Mouse (Mus musculus) heart, adult 8-10 months (tissue): Measurements from ENCODE around the gene Ulk3. TPM values are rescaled to one million over a fixed set of nuclear protein-coding genes. Genes with fewer than 3 reads are reported as not detected.

Experiments
- DNase-seq: peaks from one replicate; pipeline ENCODE4 v3.0.0; 2022; ENCODE audit warnings: low spot score
- total RNA-seq, 4 experiments: library from RNA; stranded (reverse); gene quantifications; 2 replicates each; pipeline ENCODE4 v1.2.4; 2022

Ulk3 gene
- 10 to 100 TPM in 2 of 4 experiments, 1 to 10 TPM in 2; 6.9 to 11.9 (median 10.0) TPM for total RNA-seq

GRCm38 (mm10) chr9:57589224-57590126 lies at the start of gene Ulk3:
Ulk3 (plus strand) TSS chr9:57589452.
- DNase-seq: peak; percentile 77

GRCm38 (mm10) chr9:57539550-57539949 lies 49.7 kb upstream of the Ulk3 start:
- no peak for DNase-seq

- no peak for DNase-seq
Measured at GRCm38 (mm10) chr9:57541312-57541711, 47.9 kb upstream of the Ulk3 start.

GRCm38 (mm10) chr9:57543951-57544350 lies 45.3 kb upstream of the Ulk3 start:
- DNase-seq: no peak

- peak; percentile 65 for DNase-seq
Measured at GRCm38 (mm10) chr9:57547287-57547686, 42.0 kb upstream of the Ulk3 start.

- no peak for DNase-seq
Measured at GRCm38 (mm10) chr9:57547869-57548268, 41.4 kb upstream of the Ulk3 start.

- DNase-seq: no peak
Measured at GRCm38 (mm10) chr9:57549186-57549585, 40.1 kb upstream of the Ulk3 start.

GRCm38 (mm10) chr9:57550126-57550862 lies 39.0 kb upstream of the Ulk3 start:
- DNase-seq: peak; percentile 68

GRCm38 (mm10) chr9:57552139-57552887 lies 36.9 kb upstream of the Ulk3 start, which contains the start of gene Mpi:
Mpi (minus strand) TSS chr9:57552763.
- peak; percentile 63 for DNase-seq

- no peak for DNase-seq
Measured at GRCm38 (mm10) chr9:57553119-57553518, 36.1 kb upstream of the Ulk3 start.

- no peak for DNase-seq
Measured at GRCm38 (mm10) chr9:57554753-57555152, 34.5 kb upstream of the Ulk3 start.

GRCm38 (mm10) chr9:57557215-57557614 lies 32.0 kb upstream of the Ulk3 start:
- no peak for DNase-seq

- DNase-seq: no peak
Measured at GRCm38 (mm10) chr9:57558625-57559024, 30.6 kb upstream of the Ulk3 start.

- no peak for DNase-seq
Measured at GRCm38 (mm10) chr9:57559568-57559967, 29.7 kb upstream of the Ulk3 start.

GRCm38 (mm10) chr9:57560263-57560662 lies 29.0 kb upstream of the Ulk3 start:
- no peak for DNase-seq

GRCm38 (mm10) chr9:57560861-57561710 lies 28.2 kb upstream of the Ulk3 start, which contains the start of gene Scamp2:
Scamp2 (plus strand) TSS chr9:57560943.
- peak; percentile 94 for DNase-seq

GRCm38 (mm10) chr9:57561711-57562099 lies 27.5 kb upstream of the Ulk3 start:
- DNase-seq: no peak

GRCm38 (mm10) chr9:57562896-57563372 lies 26.3 kb upstream of the Ulk3 start:
- peak; percentile 72 for DNase-seq

GRCm38 (mm10) chr9:57564609-57565008 lies 24.6 kb upstream of the Ulk3 start:
- DNase-seq: no peak

- no peak for DNase-seq
Measured at GRCm38 (mm10) chr9:57565741-57566221, 23.5 kb upstream of the Ulk3 start.
